Mouse (Mus musculus) thymus, adult 2 months (tissue): ENCODE results near the gene Ptprj.

Source experiments
- CTCF ChIP-seq: fragments of 200-500 bp; IDR thresholded peaks from 2 replicates; pipeline ENCODE4 v1.5.1; 2012; ENCODE audit warnings: mild to moderate bottlenecking, control low read depth, low read length, moderate library complexity, borderline replicate concordance; ENCODE audit not compliant: control insufficient read depth, poor library complexity, insufficient read depth; ENCODE audit errors: extremely low read depth
- POLR2A ChIP-seq: fragments of 200-500 bp; IDR thresholded peaks from 2 replicates; pipeline ENCODE4 v1.6.1; 2012; ENCODE audit warnings: mild to moderate bottlenecking, low read length, control low read depth, moderate library complexity; ENCODE audit not compliant: control insufficient read depth, poor library complexity, insufficient read depth; ENCODE audit errors: extremely low read depth

- no peak for TF ChIP-seq CTCF
- no peak for TF ChIP-seq POLR2A
Measured at GRCm38 (mm10) chr2:90559015-90559687, 21.3 kb downstream of the Ptprj start.
